Mouse (Mus musculus) thymus, adult 18-20 months (tissue): Measurements from ENCODE around the gene Hunk.

Experiments used
- DNase-seq, 2 experiments: peaks; one replicate each; pipeline ENCODE4 v3.0.0; 2022; ENCODE audit warnings: mixed read lengths in 2 of 2

Gene Hunk

GRCm38 (mm10) chr16:90395996-90396556 lies 10.3 kb downstream of the Hunk start:
- DNase-seq, result no peak

GRCm38 (mm10) chr16:90396882-90397281 lies 11.1 kb downstream of the Hunk start:
- no peak for DNase-seq

GRCm38 (mm10) chr16:90400314-90400713 lies 14.5 kb downstream of the Hunk start:
- DNase-seq, result no peak

- DNase-seq, result no peak
Measured at GRCm38 (mm10) chr16:90400906-90401666, 15.3 kb downstream of the Hunk start.

GRCm38 (mm10) chr16:90402292-90402691 lies 16.5 kb downstream of the Hunk start:
- no peak for DNase-seq

GRCm38 (mm10) chr16:90405195-90405594 lies 19.4 kb downstream of the Hunk start:
- DNase-seq, result no peak

GRCm38 (mm10) chr16:90405599-90405998 lies 19.8 kb downstream of the Hunk start:
- DNase-seq, result no peak

GRCm38 (mm10) chr16:90407541-90408289 lies 21.9 kb downstream of the Hunk start:
- DNase-seq, result no peak

- no peak for DNase-seq
Measured at GRCm38 (mm10) chr16:90412096-90413082, 26.6 kb downstream of the Hunk start.

- no peak for DNase-seq
Measured at GRCm38 (mm10) chr16:90416621-90417020, 30.8 kb downstream of the Hunk start.

GRCm38 (mm10) chr16:90418661-90419060 lies 32.8 kb downstream of the Hunk start:
- DNase-seq, result no peak

GRCm38 (mm10) chr16:90421145-90421544 lies 35.3 kb downstream of the Hunk start:
- no peak for DNase-seq

- no peak for DNase-seq
Measured at GRCm38 (mm10) chr16:90421551-90421950, 35.7 kb downstream of the Hunk start.

- no peak for DNase-seq
Measured at GRCm38 (mm10) chr16:90422108-90422529, 36.3 kb downstream of the Hunk start.

GRCm38 (mm10) chr16:90423898-90424297 lies 38.1 kb downstream of the Hunk start:
- no peak for DNase-seq

GRCm38 (mm10) chr16:90424391-90424790 lies 38.6 kb downstream of the Hunk start:
- DNase-seq, result no peak

GRCm38 (mm10) chr16:90426234-90426633 lies 40.4 kb downstream of the Hunk start:
- DNase-seq, result no peak

- DNase-seq, result no peak
Measured at GRCm38 (mm10) chr16:90427838-90428630, 42.2 kb downstream of the Hunk start.

- DNase-seq, result no peak
Measured at GRCm38 (mm10) chr16:90433551-90433950, 47.7 kb downstream of the Hunk start.

GRCm38 (mm10) chr16:90435231-90435630 lies 49.4 kb downstream of the Hunk start:
- no peak for DNase-seq

GRCm38 (mm10) chr16:90437276-90437675 lies 51.5 kb downstream of the Hunk start:
- DNase-seq, result no peak

GRCm38 (mm10) chr16:90439493-90439892 lies 53.7 kb downstream of the Hunk start:
- DNase-seq, result no peak
